In genomic region chr12:91833939-91834333, GRCm38 (mm10) we compare ENCODE assay signal across 23 mouse cellular contexts. TPM values are rescaled to one million over a fixed set of nuclear protein-coding genes. Genes with fewer than 3 reads are reported as not detected.
DNase-seq lines count a peak whose midpoint lies in the region; ATAC-seq and TF ChIP-seq lines count a peak whose summit lies in the region.
"Had no signal": no experiment of that assay in that cellular context is flagged by ENCODE, and none has a peak within 500 bp of the region (broad histone marks: within the 10 kb centered on the region; RNA-seq: fewer than 3 reads in every experiment).

No protein-coding gene starts in this region.

- DNase-seq in adrenal gland, postnatal 10 days = peak; percentile 0
- DNase-seq in adrenal gland, postnatal 36 days = no peak
- peak; percentile 25 for DNase-seq in intestine, embryonic 14.5 days (ENCODE audit: low spot score)
- no peak for DNase-seq in hindbrain, embryonic 14.5 days (ENCODE audit: low spot score)
- no peak for DNase-seq in spleen, postnatal 14 days (ENCODE audit: low spot score in 2 of 2)
- DNase-seq: adrenal gland, postnatal 14 days; cerebellum, adult 18-20 months; cerebellum, adult 9-10 months; cerebellum, postnatal 14 days; gastrocnemius, adult 2 months; gastrocnemius, postnatal 14 days; heart, adult 11 months had no signal

- no peaks in the 10 kb centered on the region for H3K27me3 ChIP-seq in intestine, embryonic 14.5 days (replicated peaks; ENCODE audit: control insufficient read depth, insufficient read depth, low read length)
- H3K27me3 ChIP-seq in intestine, postnatal 0 days (replicated peaks; ENCODE audit: control insufficient read depth, insufficient read depth, low read length) = no peaks in the 10 kb centered on the region
- H3K27me3 ChIP-seq in hindbrain, embryonic 14.5 days (ENCODE audit: control insufficient read depth, insufficient read depth, low read length) = no peaks in the 10 kb centered on the region
- H3K27me3 ChIP-seq: forebrain, embryonic 13.5 days; hindbrain, embryonic 13.5 days; Patski had no signal

- no peaks in the 10 kb centered on the region for H3K4me1 ChIP-seq in intestine, embryonic 14.5 days (replicated peaks; ENCODE audit: control insufficient read depth, insufficient read depth, low read length)
- H3K4me1 ChIP-seq in intestine, postnatal 0 days (replicated peaks; ENCODE audit: control insufficient read depth, insufficient read depth, low read length) = peaks cover 9% of the 10 kb centered on the region; the same call in 1 of the 2 replicates
- H3K4me1 ChIP-seq in hindbrain, embryonic 14.5 days (replicated peaks; ENCODE audit: control insufficient read depth, insufficient read depth, low read length) = no peaks in the 10 kb centered on the region
- H3K4me1 ChIP-seq: forebrain, embryonic 10.5 days; forebrain, embryonic 13.5 days; hindbrain, embryonic 10.5 days had no signal

- no peak for TF ChIP-seq CTCF in intestine, postnatal 0 days (IDR thresholded peaks at IDR 0.05; ENCODE audit: low read depth)

- H3K4me3 ChIP-seq in intestine, embryonic 14.5 days (ENCODE audit: low read depth, low read length) = no peak overlapping the region
- H3K4me3 ChIP-seq in intestine, postnatal 0 days (ENCODE audit: low read depth, low read length) = no peak overlapping the region
- H3K4me3 ChIP-seq in hindbrain, embryonic 14.5 days (replicated peaks; ENCODE audit: low read length) = no peak overlapping the region
- H3K4me3 ChIP-seq: forebrain, embryonic 10.5 days; forebrain, embryonic 13.5 days; gastrocnemius, adult 2 months; hindbrain, embryonic 10.5 days; hindbrain, embryonic 13.5 days had no signal

- peaks cover 81% of the 10 kb centered on the region for H3K36me3 ChIP-seq in intestine, embryonic 14.5 days (ENCODE audit: control insufficient read depth, insufficient read depth, low read length)
- H3K36me3 ChIP-seq in intestine, postnatal 0 days (ENCODE audit: control insufficient read depth, insufficient read depth) = peaks cover 76% of the 10 kb centered on the region
- peaks cover 93% of the 10 kb centered on the region for H3K36me3 ChIP-seq in hindbrain, embryonic 14.5 days (replicated peaks; ENCODE audit: control insufficient read depth, insufficient read depth)

- H3K27ac ChIP-seq in intestine, embryonic 14.5 days (ENCODE audit: low read depth) = no peak overlapping the region
- peak overlapping the region; percentile 75 for H3K27ac ChIP-seq in intestine, postnatal 0 days (ENCODE audit: low read depth, low read length)
- no peak overlapping the region for H3K27ac ChIP-seq in hindbrain, embryonic 14.5 days
- H3K27ac ChIP-seq: forebrain, embryonic 10.5 days; forebrain, embryonic 13.5 days; gastrocnemius, adult 2 months; hindbrain, embryonic 10.5 days; hindbrain, embryonic 13.5 days; hindbrain, postnatal 0 days had no signal

- WGBS in intestine, embryonic 14.5 days = 82% methylated on average over 5 of the region's 5 CpGs
- 74% methylated on average over 5 of the region's 5 CpGs for WGBS in intestine, postnatal 0 days
- WGBS in hindbrain, embryonic 14.5 days = 63% methylated on average over 5 of the region's 5 CpGs

- H3K4me2 ChIP-seq in intestine, embryonic 14.5 days (ENCODE audit: low read length) = no peak overlapping the region
- no peak overlapping the region for H3K4me2 ChIP-seq in intestine, postnatal 0 days (replicated peaks; ENCODE audit: low read depth)
- H3K4me2 ChIP-seq in hindbrain, embryonic 14.5 days (replicated peaks) = no peak overlapping the region
- H3K4me2 ChIP-seq: forebrain, embryonic 13.5 days; heart, embryonic 11.5 days; hindbrain, embryonic 13.5 days had no signal

- ATAC-seq in intestine, embryonic 14.5 days (replicated peaks; ENCODE audit: low FRiP score, low TSS enrichment, low read depth) = no peak
- ATAC-seq in intestine, postnatal 0 days = no peak
- ATAC-seq in hindbrain, embryonic 14.5 days (ENCODE audit: low FRiP score) = no peak
- ATAC-seq: forebrain, embryonic 13.5 days; forebrain, embryonic 16.5 days; hindbrain, postnatal 0 days; inflammation-experienced regulatory T-cells, adult 6 months; Patski had no signal

- no peaks in the 10 kb centered on the region for H3K9me3 ChIP-seq in intestine, embryonic 14.5 days (ENCODE audit: control insufficient read depth, low read length)
- H3K9me3 ChIP-seq in intestine, postnatal 0 days (ENCODE audit: control insufficient read depth) = no peaks in the 10 kb centered on the region
- no peaks in the 10 kb centered on the region for H3K9me3 ChIP-seq in hindbrain, embryonic 14.5 days (ENCODE audit: control insufficient read depth, low read length)
- H3K9me3 ChIP-seq: forebrain, embryonic 10.5 days; forebrain, embryonic 13.5 days; G1E; hindbrain, embryonic 10.5 days; hindbrain, embryonic 13.5 days had no signal

- H3K9ac ChIP-seq in intestine, embryonic 14.5 days (ENCODE audit: low read length) = no peak overlapping the region
- H3K9ac ChIP-seq in intestine, postnatal 0 days (ENCODE audit: low read depth, low read length) = no peak overlapping the region
- H3K9ac ChIP-seq in hindbrain, embryonic 14.5 days = no peak overlapping the region
- H3K9ac ChIP-seq: forebrain, embryonic 13.5 days; hindbrain, embryonic 13.5 days had no signal

RNA-seq across cellular contexts. Expression of gene Sel1l, which starts 15.0 kb away (rescaled TPM):
- 100 to 1,000 TPM; 122 to 151 TPM for total RNA-seq in adrenal gland, postnatal 10 days (2021)
- 100 to 1,000 TPM; 156 to 157 TPM for total RNA-seq in adrenal gland, postnatal 36 days (2021)
- polyA plus RNA-seq in intestine, embryonic 14.5 days (2014; fragmentation: Nextera tagmentation; extraction: Ambion mirVana) = 77.6 and 90.7 TPM in 2 replicates
- 88.2 and 108 TPM in 2 replicates for polyA plus RNA-seq in intestine, postnatal 0 days (2015; fragmentation: Nextera tagmentation; extraction: Ambion mirVana)
- 98.1 and 105 TPM in 2 replicates for polyA plus RNA-seq in hindbrain, embryonic 14.5 days (2014; fragmentation: Nextera tagmentation; extraction: Ambion mirVana)

RNA-seq across cellular contexts. Expression of gene Ston2, which starts 45.7 kb away (rescaled TPM):
- total RNA-seq in adrenal gland, postnatal 10 days (2021) = 10 to 100 TPM; 10.0 to 12.9 TPM
- 10 to 100 TPM in 1 of 2 experiments, 1 to 10 TPM in 1; 4.9 to 10.2 TPM for total RNA-seq in adrenal gland, postnatal 36 days (2021)
- 7.3 and 8.3 TPM in 2 replicates for polyA plus RNA-seq in intestine, embryonic 14.5 days (2014; fragmentation: Nextera tagmentation; extraction: Ambion mirVana)
- polyA plus RNA-seq in intestine, postnatal 0 days (2015; fragmentation: Nextera tagmentation; extraction: Ambion mirVana) = 2.7 and 3.5 TPM in 2 replicates
- 9.0 and 9.5 TPM in 2 replicates for polyA plus RNA-seq in hindbrain, embryonic 14.5 days (2014; fragmentation: Nextera tagmentation; extraction: Ambion mirVana)

Comparison
In these comparisons a context has a peak if more than half of its experiments do, and no peak if none do; other contexts are left out.
1. DNase-seq: peak in adrenal gland, postnatal 10 days (single experiment) and intestine, embryonic 14.5 days (single experiment); none in adrenal gland, postnatal 36 days (0 of 2), hindbrain, embryonic 14.5 days (single experiment) and spleen, postnatal 14 days (0 of 2).